Mouse (Mus musculus) kidney, postnatal 0 days (tissue): ENCODE data around the gene Mcu. TPM values are rescaled to one million over a fixed set of nuclear protein-coding genes. Genes with fewer than 3 reads are reported as not detected.

ENCODE experiments used
- ATAC-seq: fragments of 200-750 bp; cut with Nextera tagmentation; replicated peaks from 2 replicates; pipeline ENCODE4 v1.8.0; 2017; ENCODE audit warnings: low read depth, moderate number of reproducible peaks, moderate TSS enrichment, moderate library complexity; ENCODE audit not compliant: low FRiP score
- DNase-seq: peaks from one replicate; pipeline ENCODE4 v3.0.0-alpha.2; 2016; ENCODE audit warnings: low spot score
- H3K27ac ChIP-seq: fragments of 300-500 bp; sonication (generic); 2 replicates; pipeline ENCODE4 v1.5.1; 2014; ENCODE audit warnings: mild to moderate bottlenecking
- H3K27me3 ChIP-seq: fragments of 300-500 bp; sonication (generic); 2 replicates; pipeline ENCODE4 v1.6.1; 2014; ENCODE audit warnings: low read length, mixed read lengths; ENCODE audit not compliant: insufficient read depth
- H3K36me3 ChIP-seq: fragments of 300-500 bp; sonication (generic); 2 replicates; pipeline ENCODE4 v1.6.1; 2014; ENCODE audit warnings: low read length, mixed read lengths; ENCODE audit not compliant: insufficient read depth
- H3K4me1 ChIP-seq: fragments of 300-500 bp; sonication (generic); replicated peaks from 2 replicates; pipeline ENCODE4 v1.6.1; 2014; ENCODE audit warnings: antibody characterized with exemption, low read length, mixed read lengths; ENCODE audit not compliant: insufficient read depth
- H3K4me2 ChIP-seq: fragments of 300-500 bp; sonication (generic); 2 replicates; pipeline ENCODE4 v1.6.1; 2014; ENCODE audit warnings: mild to moderate bottlenecking, low read length, moderate library complexity, mixed read lengths
- H3K4me3 ChIP-seq: fragments of 300-500 bp; sonication (generic); replicated peaks from 2 replicates; pipeline ENCODE4 v1.5.1; 2014; ENCODE audit warnings: low read depth, low read length
- H3K9ac ChIP-seq: fragments of 300-500 bp; sonication (generic); 2 replicates; pipeline ENCODE4 v1.6.1; 2014; ENCODE audit warnings: low read depth, low read length
- H3K9me3 ChIP-seq: fragments of 300-500 bp; sonication (generic); replicated peaks from 2 replicates; pipeline ENCODE4 v1.6.1; 2016; ENCODE audit warnings: low read length, inconsistent platforms, mixed read lengths
- CTCF ChIP-seq: IDR thresholded peaks from 2 replicates; pipeline ENCODE4 v1.5.1; 2016; ENCODE audit warnings: antibody characterized with exemption, low read depth, mild to moderate bottlenecking, moderate library complexity
- WGBS: fragments of 180-500 bp; shearing (Covaris S2); extraction: QIAGEN DNeasy Blood & Tissue Kit; methylation state at CpG from one replicate; pipeline ENCODE4 v1.1.7; 2014; 5-methylcytosine and 5-hydroxymethylcytosine counted together
- polyA plus RNA-seq: library from polyadenylated mRNA; unstranded; fragments of >200 nt; fragmentation: Nextera tagmentation; extraction: Ambion mirVana; gene quantifications from 2 replicates; pipeline ENCODE4 v1.2.1, GENCODE M21; 2015

Gene Mcu
- polyA plus RNA-seq, 1 experiment from 2014 or later: 36.5 TPM

GRCm38 (mm10) chr10:59440177-59440576 is 176.3 kb downstream of the Mcu start:
- Histone ChIP-seq H3K4me3 (no peak overlapping the region), H3K9me3 (no peaks in the 10 kb centered on the region), H3K9ac (no peak overlapping the region), H3K4me2 (no peak overlapping the region), H3K4me1 (no peaks in the 10 kb centered on the region), H3K36me3 (no peaks in the 10 kb centered on the region), H3K27ac (no peak overlapping the region), H3K27me3 (no peaks in the 10 kb centered on the region)
- 61% methylated on average over 6 of the region's 6 CpGs for WGBS
- no peak for ATAC-seq
- no peak for TF ChIP-seq CTCF
- no peak for DNase-seq

- ATAC-seq: no peak
- no peak overlapping the region for H3K27ac ChIP-seq
- TF ChIP-seq CTCF: no peak
- no peak overlapping the region for H3K9ac ChIP-seq
- no peaks in the 10 kb centered on the region for H3K4me1 ChIP-seq
- H3K4me3 ChIP-seq: no peak overlapping the region
- no peak overlapping the region for H3K4me2 ChIP-seq
- no peaks in the 10 kb centered on the region for H3K9me3 ChIP-seq
- H3K36me3 ChIP-seq: no peaks in the 10 kb centered on the region
- whole genome bisulfite sequencing: 35% methylated on average over 5 of the region's 5 CpGs
- no peaks in the 10 kb centered on the region for H3K27me3 ChIP-seq
- peak; percentile 50 for DNase-seq
Measured at GRCm38 (mm10) chr10:59439508-59439931, 177.0 kb downstream of the Mcu start.

- H3K27me3 ChIP-seq: no peaks in the 10 kb centered on the region
- no peak overlapping the region for H3K4me2 ChIP-seq
- H3K36me3 ChIP-seq: no peaks in the 10 kb centered on the region
- H3K9ac ChIP-seq: no peak overlapping the region
- no peaks in the 10 kb centered on the region for H3K9me3 ChIP-seq
- DNase-seq (no peak), ATAC-seq (no peak)
- 96% methylated on average over 12 of the region's 12 CpGs for WGBS
- H3K4me3 ChIP-seq: no peak overlapping the region
- no peak for TF ChIP-seq CTCF
- H3K4me1 ChIP-seq: no peaks in the 10 kb centered on the region
- H3K27ac ChIP-seq: no peak overlapping the region
Measured at GRCm38 (mm10) chr10:59438651-59439050, 177.8 kb downstream of the Mcu start.

GRCm38 (mm10) chr10:59435746-59436145 is 180.7 kb downstream of the Mcu start:
- Histone ChIP-seq H3K27me3 (no peaks in the 10 kb centered on the region), H3K4me1 (0 out of 2 replicates have a peak, but pooled peaks cover under 1% of the 10 kb centered on the region)
- TF ChIP-seq CTCF: no peak

GRCm38 (mm10) chr10:59430701-59431218 is 185.7 kb downstream of the Mcu start:
- 55% methylated on average over 6 of the region's 6 CpGs for WGBS
- Histone ChIP-seq H3K27me3 (no peaks in the 10 kb centered on the region), H3K27ac (no peak overlapping the region), H3K4me3 (no peak overlapping the region), H3K9me3 (no peaks in the 10 kb centered on the region), H3K9ac (no peak overlapping the region), H3K4me1 (0 out of 2 replicates have a peak, but pooled peaks cover 7% of the 10 kb centered on the region), H3K4me2 (no peak overlapping the region), H3K36me3 (no peaks in the 10 kb centered on the region)
- ATAC-seq (no peak), DNase-seq (no peak)
- no peak for TF ChIP-seq CTCF

More at GRCm38 (mm10) chr10:59435746-59436145, 180.7 kb downstream of the Mcu start:
- 95% methylated on average over 18 of the region's 18 CpGs for WGBS
- ATAC-seq: no peak
- no peaks in the 10 kb centered on the region for H3K9me3 ChIP-seq
- H3K9ac ChIP-seq: no peak overlapping the region
- H3K4me3 ChIP-seq: no peak overlapping the region
- H3K27ac ChIP-seq: no peak overlapping the region
- H3K4me2 ChIP-seq: no peak overlapping the region
- no peak for DNase-seq
- H3K36me3 ChIP-seq: no peaks in the 10 kb centered on the region

GRCm38 (mm10) chr10:59429448-59430135 is 186.9 kb downstream of the Mcu start:
- TF ChIP-seq CTCF: no peak
- Histone ChIP-seq H3K27ac (no peak overlapping the region), H3K9ac (no peak overlapping the region), H3K4me1 (0 out of 2 replicates have a peak, but pooled peaks cover 11% of the 10 kb centered on the region), H3K36me3 (no peaks in the 10 kb centered on the region), H3K4me2 (no peak overlapping the region), H3K9me3 (no peaks in the 10 kb centered on the region), H3K4me3 (no peak overlapping the region), H3K27me3 (no peaks in the 10 kb centered on the region)
- ATAC-seq (no peak), DNase-seq (peak; percentile 56)
- WGBS: 53% methylated on average over 16 of the region's 16 CpGs
